Mouse (Mus musculus) right cerebral cortex, postnatal 14 days (tissue): ENCODE results near the gene 4933424G06Rik.

Source experiments
- DNase-seq: peaks from one replicate; pipeline ENCODE4 v3.0.0; 2022

4933424G06Rik gene

DNA sequence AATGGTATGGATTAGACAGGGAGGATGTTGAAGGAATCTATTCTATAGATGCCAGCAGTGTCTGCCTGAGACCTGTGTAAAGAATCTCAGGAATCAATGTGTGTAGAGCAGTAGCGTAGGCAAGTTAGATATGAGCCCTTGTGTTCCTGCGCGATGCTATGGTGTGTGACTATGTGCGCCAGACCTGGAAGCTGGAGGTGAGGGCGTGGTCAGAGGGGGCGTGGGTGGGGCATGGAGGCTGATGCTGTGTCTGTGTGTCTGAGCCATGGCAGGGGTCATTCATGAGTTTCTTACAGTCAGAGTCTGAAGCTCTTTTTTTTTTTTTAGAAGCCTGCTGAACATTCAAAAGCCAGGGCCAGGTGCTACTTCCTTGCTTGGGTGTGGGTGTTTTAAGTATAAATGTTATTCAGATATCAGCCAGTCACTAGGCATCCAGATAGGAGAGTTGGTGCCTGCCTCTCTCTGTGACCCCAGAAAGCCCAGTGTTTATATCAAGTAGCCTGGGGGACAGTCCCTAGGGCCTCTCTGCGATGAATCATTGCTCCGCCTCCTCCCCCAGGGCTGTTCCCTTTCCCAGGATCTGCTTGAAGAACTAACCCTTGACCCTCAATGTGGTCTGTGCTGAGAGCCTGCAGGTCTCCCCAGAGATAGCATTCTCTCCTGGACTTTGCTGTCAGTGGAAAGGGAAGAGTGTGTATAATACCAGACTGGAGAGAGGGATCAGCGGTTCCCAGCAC lies 62.4 kb downstream of the 4933424G06Rik start:
- no peak for DNase-seq

DNA sequence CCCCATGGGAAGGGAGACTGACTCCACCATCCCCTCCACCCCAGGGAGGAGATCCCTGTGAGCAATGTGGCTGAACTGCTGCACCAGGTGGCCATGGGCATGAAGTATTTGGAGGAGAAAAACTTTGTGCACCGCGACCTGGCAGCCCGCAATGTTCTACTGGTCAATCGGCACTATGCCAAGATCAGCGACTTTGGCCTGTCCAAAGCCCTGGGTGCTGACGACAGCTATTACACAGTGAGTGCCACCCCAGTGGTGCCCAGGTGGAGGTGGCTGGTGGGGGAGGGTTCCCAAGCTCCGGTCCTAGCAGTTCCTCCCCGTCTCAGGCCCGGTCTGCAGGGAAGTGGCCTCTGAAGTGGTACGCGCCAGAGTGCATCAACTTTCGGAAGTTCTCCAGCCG lies 70.8 kb downstream of the 4933424G06Rik start:
- no peak for DNase-seq

DNA sequence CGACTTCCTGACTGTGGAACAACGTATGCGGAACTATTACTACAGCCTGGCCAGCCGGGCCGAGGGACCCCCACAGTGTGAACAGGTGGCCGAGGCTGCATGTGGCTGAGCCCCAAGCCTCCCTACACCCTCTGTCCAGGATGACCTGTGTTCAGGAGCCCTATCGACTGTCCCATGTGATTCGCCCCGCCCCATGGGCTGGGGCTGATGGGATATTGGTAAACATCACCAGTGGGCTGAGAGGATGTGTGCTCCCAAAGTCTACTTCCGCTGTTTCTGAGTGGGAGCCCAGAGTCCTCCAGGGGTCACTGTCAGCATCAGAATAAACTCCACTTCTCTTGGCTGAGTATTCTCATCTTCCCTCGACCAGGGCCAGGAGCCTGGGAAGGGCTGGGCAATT lies 72.5 kb downstream of the 4933424G06Rik start:
- no peak for DNase-seq

DNA sequence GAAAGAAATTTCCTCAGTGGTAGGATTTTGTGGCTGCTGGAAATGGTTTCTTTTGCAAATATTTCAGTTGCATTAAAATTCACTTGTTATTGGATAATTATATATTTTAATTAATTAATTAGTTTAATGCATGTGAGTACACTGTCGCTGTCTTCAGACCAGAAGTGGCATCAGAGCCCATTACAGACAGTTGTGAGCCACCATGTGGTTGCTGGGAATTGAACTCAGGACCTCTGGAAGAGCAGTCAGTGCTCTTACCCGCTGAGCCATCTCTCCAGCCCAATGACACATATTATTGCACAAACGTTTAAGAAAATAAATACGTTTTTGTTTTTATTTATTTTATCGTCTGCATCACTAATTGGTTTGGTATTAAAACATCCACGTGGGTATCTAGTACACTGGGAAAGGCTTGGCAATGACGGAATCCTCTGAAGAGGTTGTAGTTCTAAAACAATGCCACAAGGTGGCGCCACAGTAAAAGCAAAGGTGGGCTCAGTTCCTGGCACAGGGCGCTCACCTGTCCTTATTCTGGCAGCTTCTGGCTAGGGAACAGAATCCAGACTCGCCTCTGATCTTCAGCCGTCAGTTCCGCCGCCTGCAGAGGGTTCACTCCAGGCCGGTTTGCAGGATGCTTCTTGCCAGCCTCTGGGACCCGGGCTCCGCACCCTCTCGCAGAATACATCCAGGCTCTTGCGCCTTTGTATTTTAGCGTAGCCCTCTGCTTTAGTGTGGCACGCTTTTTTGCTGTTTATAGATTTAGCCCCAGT lies 74.6 kb downstream of the 4933424G06Rik start:
- DNase-seq: peak; percentile 80

DNA sequence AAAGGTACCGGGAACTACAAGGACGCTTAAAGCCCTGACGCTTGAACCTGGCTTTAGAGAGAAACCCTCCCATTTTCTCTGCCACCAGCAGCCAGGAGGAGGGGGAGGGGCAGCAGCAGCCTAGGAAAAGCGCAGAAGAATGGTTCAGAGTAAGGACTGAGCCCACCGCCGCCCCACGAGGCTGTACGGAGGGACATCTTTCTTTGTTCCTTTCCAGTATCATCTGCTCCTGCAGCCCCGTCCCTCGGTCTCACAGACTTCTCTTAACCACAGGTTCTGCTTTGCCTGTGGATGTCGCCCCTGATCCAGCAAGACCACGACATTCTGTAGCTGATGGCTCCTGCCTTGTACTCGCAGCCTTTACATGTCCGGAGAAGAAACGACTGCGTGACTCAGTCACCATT lies 75.3 kb downstream of the 4933424G06Rik start:
- peak; percentile 68 for DNase-seq

DNA sequence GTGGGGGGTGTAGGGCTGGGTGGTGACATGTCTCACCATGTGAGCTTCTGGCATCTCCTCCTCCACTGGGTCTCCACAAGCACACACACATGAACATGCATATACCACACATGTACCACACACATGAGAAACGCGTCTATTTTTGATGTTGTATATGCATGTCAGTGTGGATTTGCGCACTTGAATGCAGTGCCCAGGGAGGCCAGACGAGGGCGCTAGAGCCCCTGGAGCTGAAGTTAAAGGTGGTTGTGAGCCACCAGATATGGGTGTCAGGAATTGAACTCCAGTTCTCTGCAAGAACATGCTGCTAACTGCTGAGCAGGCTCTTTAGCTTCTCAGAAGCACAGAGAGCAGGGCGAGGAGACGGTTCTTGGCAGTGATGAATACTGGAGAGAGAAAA lies 76.4 kb downstream of the 4933424G06Rik start:
- no peak for DNase-seq

DNA sequence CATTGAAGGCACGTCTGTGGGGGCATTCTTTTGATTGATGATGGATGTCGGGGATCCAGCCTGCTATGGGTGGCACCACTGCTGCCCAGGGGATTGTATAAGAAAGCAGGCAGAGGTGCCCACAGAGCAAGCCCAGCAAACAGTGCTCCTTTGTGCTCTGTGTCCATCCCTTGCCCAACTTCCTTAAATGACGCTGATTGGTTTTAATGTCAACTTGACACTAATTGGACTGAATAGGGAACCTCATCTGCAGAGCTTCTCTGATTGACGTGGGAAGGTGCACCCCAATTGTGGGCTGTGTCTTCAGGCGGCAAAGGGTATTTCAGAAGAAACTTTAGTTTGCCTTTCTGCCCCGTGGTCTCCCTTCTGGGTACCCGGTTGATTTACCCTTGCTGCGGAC lies 79.5 kb downstream of the 4933424G06Rik start:
- DNase-seq: no peak

DNA sequence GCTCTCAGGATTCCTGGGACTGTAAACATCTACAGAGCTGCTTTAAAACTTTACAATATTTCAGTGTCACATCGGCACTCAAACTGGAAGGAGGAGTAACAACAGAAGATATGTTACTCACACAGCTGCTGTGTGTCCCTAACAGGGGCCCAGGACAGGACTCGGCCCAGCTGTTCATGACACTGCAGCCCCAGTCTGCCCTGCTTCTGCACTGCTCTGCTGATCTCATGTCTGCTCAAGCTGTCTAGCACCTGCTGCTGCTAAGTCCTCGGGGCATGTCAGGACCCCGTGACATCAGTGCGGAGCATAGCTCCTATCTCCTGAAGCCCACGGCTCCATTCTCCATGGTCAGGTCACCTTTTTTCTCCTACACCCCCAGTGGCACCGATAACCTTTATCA lies 86.8 kb downstream of the 4933424G06Rik start:
- no peak for DNase-seq

DNA sequence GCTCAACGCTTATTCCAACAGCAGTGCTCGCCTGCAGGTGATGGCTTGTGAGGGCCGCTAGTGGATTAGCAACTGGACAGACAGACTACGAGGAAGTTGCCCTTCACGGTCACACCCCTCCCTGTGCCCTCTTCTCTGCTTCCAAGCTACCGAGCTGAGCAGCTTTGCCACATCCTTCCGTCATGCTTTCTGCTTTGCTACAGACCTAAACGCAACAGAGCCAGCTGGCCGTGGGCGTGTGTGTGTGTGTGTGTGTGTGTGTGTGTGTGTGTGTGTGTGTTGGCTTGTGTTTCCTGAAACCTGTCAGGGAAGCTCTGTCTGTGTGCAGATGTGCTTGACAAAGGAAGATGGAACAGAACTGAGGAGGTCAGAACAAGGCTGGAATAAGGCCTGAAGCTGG lies 87.5 kb downstream of the 4933424G06Rik start:
- peak; percentile 55 for DNase-seq

DNA sequence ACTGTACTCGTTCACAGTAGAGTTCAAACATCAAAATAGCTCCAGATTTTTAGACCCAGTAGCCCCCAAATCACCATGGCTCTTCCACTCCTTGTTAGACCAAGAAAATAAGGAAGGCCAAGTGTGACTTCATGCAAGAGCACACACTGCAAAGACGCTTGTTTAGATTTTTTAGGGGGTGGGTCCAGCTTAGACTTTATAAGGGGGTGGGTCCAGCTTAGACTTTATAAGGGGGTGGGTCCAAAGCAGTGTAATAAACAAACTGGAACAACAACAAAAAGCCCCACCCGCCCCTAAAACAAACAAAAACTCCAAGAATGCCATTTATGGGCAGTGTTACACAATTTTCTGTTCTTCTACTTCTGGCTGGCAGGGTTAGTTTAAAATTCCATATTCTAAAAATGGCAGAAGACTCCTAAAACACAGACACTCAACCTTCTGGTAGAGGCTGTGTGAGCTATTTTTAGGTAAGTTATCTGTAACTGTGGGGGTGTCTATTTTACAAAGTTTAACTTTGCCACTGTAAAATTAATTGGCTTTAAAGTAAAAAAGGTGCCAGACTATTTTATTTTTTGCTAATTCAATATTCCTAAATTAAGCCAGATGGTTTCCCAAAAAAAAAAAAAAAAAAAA lies 90.5 kb downstream of the 4933424G06Rik start:
- no peak for DNase-seq

DNA sequence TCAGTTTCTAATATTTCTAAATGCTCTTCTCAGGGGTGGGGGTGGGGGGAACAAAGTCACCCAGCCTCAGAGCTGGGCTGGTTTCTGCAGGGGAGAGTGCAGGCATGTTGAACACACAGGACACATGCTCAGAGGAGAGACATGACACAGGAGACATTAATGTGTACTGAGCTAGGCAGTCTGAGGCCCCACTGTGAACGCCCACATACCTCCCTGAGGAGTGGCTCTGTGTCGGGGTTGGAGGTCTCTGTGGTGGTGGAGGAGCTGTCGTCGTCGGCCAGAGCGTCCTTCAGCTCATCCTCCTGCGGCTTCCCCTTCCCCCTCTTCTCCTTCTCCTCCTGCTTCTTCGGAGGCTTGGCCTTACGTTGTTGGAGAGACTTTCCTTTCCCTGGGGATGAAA lies 94.3 kb downstream of the 4933424G06Rik start:
- no peak for DNase-seq

DNA sequence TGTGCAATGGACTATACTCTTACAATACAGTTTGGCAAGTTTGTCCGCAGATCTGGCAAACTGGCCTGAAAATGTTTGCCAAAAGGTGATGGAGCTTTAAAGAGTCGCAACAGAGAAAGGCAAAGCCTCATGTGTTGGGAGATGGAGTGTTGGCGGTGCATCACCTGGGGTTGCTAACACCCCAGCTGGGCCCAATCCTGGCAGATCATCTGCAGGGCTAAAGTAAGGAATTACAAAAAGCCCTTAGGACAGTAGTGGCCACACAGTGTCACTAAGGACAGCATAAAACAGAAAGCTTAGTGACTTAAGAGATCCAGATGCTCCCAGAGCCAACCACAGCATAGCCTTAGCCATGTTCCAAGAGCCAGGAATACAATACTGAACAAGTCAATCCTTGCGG lies 94.9 kb downstream of the 4933424G06Rik start:
- no peak for DNase-seq

DNA sequence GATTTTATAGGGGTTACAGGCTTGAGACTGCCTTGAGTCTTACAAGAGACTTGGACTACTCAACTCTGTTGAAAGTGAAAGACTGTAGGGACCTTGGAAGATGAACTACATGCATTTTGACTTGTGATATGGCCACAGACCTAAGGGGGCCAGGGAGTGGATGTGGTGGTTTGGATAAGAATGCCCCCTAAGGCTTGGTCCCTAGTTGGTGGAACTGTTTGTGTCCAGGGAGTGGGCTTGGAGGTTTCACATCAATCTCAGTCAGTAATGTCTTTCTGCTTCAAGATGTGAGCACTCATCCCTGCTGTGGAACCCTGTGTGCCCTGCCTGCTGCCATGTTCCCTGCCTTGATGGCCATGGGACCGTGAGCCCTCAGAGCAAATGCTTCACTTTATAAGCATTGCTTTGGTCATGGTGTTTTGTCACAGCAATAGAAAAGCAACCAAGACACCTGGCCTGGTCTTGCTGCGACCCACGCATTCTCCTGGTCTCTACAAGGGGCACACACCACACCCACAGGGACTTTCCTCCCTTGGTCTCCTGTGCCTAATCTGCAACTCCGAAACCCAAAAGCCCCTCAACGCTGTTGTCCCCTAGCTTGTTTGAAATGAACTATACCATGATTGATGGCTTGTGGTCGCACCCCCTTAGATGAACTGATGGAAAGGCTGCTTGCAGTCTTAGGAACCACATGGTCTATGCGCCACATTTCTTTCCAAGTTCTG lies 96.4 kb downstream of the 4933424G06Rik start:
- no peak for DNase-seq

DNA sequence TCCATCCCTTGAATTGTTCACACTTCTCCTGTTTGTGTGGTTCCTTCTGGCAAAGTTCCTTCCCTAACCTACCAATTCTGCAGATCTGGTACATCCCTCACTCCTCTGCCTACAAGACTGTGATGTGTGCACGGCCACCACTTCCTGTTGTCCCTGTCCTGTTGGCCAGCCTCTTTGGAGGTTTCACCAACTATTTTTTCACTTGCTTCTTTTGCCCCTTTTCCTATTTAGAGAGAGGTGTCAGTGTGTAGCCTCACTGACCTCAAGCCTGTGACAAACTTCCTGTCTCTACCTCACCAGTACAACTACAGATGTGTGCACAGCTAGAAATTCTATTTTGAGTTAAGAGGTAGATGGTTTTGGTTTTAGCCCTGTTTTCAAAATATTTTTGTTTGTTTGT lies 97.1 kb downstream of the 4933424G06Rik start:
- no peak for DNase-seq
